Mouse (Mus musculus) CD4-positive naive resting alpha-beta T cell, adult 57 days (primary cell): Measurements from ENCODE around the gene Krtap24-1. TPM values are rescaled to one million over a fixed set of nuclear protein-coding genes. Genes with fewer than 3 reads are reported as not detected.

Experiments
- total RNA-seq: library from RNA; stranded (reverse); gene quantifications from one replicate; pipeline ENCODE4 v1.2.4, GENCODE M21; 2023

Krtap24-1 gene
- not detected for total RNA-seq

DNA sequence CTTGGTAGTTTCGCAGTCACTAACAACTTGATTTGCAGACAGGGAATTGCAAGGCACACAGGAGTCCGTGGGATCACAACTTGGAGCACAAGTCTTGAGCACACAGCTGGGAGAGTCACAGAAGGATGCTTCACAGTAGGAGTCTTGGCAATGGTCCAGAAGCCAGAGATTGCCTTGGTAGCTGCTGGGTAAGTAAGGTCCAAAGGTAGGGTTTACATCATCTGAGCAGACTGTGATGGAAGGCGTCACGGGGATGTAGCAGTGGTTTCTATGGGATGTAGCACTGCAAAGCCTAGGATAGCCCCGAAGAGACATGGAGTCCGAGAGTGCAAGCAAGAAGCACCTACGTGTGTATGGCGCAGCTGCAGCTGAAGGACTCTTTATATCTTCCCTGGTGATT, at the start of gene Krtap24-1:
Gene Krtap24-1 (minus strand): TSS at position 358 of the 400 bp plus-strand sequence.

DNA sequence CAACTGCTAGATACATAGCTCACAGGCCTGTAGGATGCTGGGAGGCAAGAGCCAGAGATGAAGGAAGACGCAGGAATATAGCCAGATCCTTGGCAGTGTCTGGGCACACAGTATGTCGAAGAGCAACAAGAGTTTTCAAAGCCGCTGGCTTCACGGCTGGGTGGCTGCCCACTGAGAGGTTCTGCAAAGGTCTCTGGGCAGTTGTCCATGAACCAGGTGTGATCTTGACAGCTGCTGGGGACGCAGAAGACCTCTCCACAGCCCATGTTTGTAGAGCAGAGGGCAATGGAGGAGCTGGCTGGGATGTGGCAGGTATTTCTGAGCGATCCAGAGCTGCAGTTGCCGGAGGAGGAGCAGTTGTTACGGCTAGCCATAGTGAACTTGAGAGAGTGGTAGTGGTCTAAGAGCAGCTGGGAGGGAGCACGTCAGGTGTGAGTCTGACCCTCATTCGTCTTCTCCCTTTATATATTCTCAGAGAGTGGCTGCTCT, 35.3 kb upstream of the Krtap24-1 start, which contains the start of gene Krtap26-1:
Gene Krtap26-1 (minus strand): TSS at position 439 of the 489 bp plus-strand sequence.

DNA sequence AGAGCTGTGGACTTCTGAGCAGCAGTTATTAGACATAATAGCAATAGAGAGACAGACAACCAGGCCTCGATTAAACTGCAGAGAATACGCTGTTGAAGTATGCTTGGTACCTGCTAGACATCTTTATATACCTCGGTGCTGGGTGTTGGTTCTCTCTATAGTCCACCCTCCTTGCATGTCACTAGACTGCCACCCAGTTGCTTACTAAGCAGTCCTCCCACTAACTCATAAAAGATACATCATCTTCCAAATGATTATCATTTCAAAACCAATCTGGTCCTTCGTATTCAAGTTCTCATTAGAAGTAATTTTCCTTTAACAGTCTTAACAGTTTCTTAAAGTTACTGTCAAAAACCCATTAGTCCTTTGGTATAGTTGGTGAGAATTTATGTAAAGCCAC, 15.5 kb upstream of the Krtap24-1 start, which contains the start of gene 2310079G19Rik:
Gene 2310079G19Rik (minus strand): TSS at position 101 of the 400 bp plus-strand sequence.

DNA sequence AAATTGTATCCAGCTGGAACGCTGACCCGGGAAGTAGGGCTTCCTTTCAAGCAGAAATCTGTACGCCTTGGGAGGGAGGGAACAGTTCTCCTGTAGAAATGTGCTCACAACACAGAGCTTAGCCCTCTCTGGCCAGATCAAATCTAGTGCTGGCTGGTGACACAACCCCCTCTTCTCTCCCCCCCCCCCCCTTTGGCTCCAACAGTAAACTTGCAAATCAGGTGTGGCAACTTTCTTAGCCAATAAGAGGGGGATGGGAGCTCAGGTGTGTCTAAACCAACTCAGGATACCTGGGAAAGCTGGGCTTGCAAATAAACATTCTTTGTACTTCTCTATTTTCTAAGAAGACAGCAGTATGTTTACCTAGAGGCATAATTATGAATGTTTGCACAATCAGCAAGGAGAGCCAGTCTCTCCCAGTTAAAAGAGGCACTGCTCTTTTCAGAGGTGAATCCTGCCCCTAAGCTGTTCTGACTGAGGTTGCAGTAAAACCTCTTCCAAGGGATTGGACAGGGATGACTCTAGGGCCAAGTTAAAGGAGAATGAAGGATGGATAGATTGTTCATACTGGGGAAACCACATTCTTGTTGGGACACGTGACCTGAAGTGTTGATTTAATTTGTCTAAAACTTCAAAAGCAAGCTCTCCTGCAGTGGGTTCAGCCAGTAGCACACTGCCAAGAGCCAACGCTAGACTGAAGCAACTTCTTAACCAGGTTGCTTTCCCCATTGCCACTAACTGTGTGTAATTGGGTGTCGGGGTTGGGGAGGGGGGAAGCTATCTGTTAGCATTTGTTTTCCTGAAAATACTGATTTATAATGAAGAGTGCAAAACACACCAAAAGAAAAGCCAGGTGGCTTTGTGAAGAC, 48.8 kb downstream of the Krtap24-1 start, which contains the start of gene Cldn8:
Gene Cldn8 (minus strand): TSS at position 139 of the 869 bp plus-strand sequence.

Other genes with a start within 250 kb of the Krtap24-1 start
- gene Cldn17, start 105.3 kb downstream of the Krtap24-1 start, total RNA-seq, result not detected
- gene Cldn8, start 49.1 kb downstream of the Krtap24-1 start, total RNA-seq, result not detected
- not detected for gene 2310079G19Rik, start 15.4 kb upstream of the Krtap24-1 start, total RNA-seq
- not detected for gene Krtap26-1, start 35.5 kb upstream of the Krtap24-1 start, total RNA-seq
- not detected for gene Krtap27-1, start 59.4 kb upstream of the Krtap24-1 start, total RNA-seq
- gene 2310061N02Rik, start 95.7 kb upstream of the Krtap24-1 start, total RNA-seq, result not detected
- gene Krtap13-1, start 116.6 kb upstream of the Krtap24-1 start, total RNA-seq, result not detected
- gene Krtap13, start 139.4 kb upstream of the Krtap24-1 start, total RNA-seq, result not detected
- gene 2310034C09Rik, start 146.6 kb upstream of the Krtap24-1 start, total RNA-seq, result not detected
- not detected for gene 2310057N15Rik, start 161.9 kb upstream of the Krtap24-1 start, total RNA-seq
- gene Gm5965, start 165.6 kb upstream of the Krtap24-1 start, total RNA-seq, result not detected
- gene Gm20741, start 199.9 kb upstream of the Krtap24-1 start, total RNA-seq, result not detected
- not detected for gene Krtap15, start 207.9 kb upstream of the Krtap24-1 start, total RNA-seq
- not detected for gene Krtap14, start 213.9 kb upstream of the Krtap24-1 start, total RNA-seq